24 mouse cellular contexts compared by ENCODE assay signal in genomic region chr4:75950582-75950981, GRCm38 (mm10).
DNase-seq lines count a peak whose midpoint lies in the region; ATAC-seq and TF ChIP-seq lines count a peak whose summit lies in the region.
"Had no signal": no experiment of that assay in that cellular context is flagged by ENCODE, and none has a peak within 500 bp of the region (broad histone marks: within the 10 kb centered on the region; RNA-seq: fewer than 3 reads in every experiment).

No protein-coding gene starts in this region.

- H3K36me3 ChIP-seq in hindbrain, postnatal 0 days (ENCODE audit: insufficient read depth, low read length): no peaks in the 10 kb centered on the region; the same call in 1 of the 2 replicates
- peaks cover 26% of the 10 kb centered on the region for H3K36me3 ChIP-seq in hindbrain, embryonic 14.5 days (replicated peaks; ENCODE audit: control insufficient read depth, insufficient read depth)
- peaks cover 7% of the 10 kb centered on the region; the same call in 1 of the 2 replicates for H3K36me3 ChIP-seq in neural tube, embryonic 14.5 days (ENCODE audit: control insufficient read depth, insufficient read depth, low read length)
- H3K36me3 ChIP-seq in neural tube, embryonic 15.5 days: peaks cover 9% of the 10 kb centered on the region; the same call in 1 of the 2 replicates
- H3K36me3 ChIP-seq in forebrain, embryonic 16.5 days (ENCODE audit: control insufficient read depth, insufficient read depth): peaks cover 2% of the 10 kb centered on the region
- H3K36me3 ChIP-seq in liver, embryonic 12.5 days: no peaks in the 10 kb centered on the region
- H3K36me3 ChIP-seq: forebrain, embryonic 10.5 days; G1E had no signal

- DNase-seq in hindbrain, postnatal 0 days (ENCODE audit: low spot score): peak; percentile 37
- DNase-seq in hindbrain, embryonic 14.5 days (ENCODE audit: low spot score): no peak
- peak; percentile 46 for DNase-seq in kidney, adult 9 months
- peak; percentile 20 to 48 for DNase-seq in kidney, postnatal 25 days
- DNase-seq: adrenal gland, adult 2 months; B cell, adult 2 months; gastrocnemius, postnatal 25 days; heart, adult 2 months; heart, postnatal 14 days; layer of hippocampus, adult 9-11 months; liver; right cerebral cortex, postnatal 14 days; thymus, adult 18-20 months had no signal

- H3K27me3 ChIP-seq in hindbrain, postnatal 0 days (ENCODE audit: insufficient read depth, low read length): no peaks in the 10 kb centered on the region
- H3K27me3 ChIP-seq in hindbrain, embryonic 14.5 days (ENCODE audit: control insufficient read depth, insufficient read depth, low read length): no peaks in the 10 kb centered on the region
- H3K27me3 ChIP-seq in neural tube, embryonic 14.5 days (ENCODE audit: control insufficient read depth, insufficient read depth, low read length): no peaks in the 10 kb centered on the region
- H3K27me3 ChIP-seq in neural tube, embryonic 15.5 days (replicated peaks): no peaks in the 10 kb centered on the region
- H3K27me3 ChIP-seq in forebrain, embryonic 16.5 days (replicated peaks; ENCODE audit: control insufficient read depth, insufficient read depth, low read length): no peaks in the 10 kb centered on the region
- H3K27me3 ChIP-seq in liver, embryonic 12.5 days (replicated peaks): no peaks in the 10 kb centered on the region
- H3K27me3 ChIP-seq: CH12.LX; heart, embryonic 13.5 days had no signal

- no peak overlapping the region for H3K4me3 ChIP-seq in hindbrain, postnatal 0 days (ENCODE audit: low read length)
- no peak overlapping the region for H3K4me3 ChIP-seq in hindbrain, embryonic 14.5 days (replicated peaks; ENCODE audit: low read length)
- no peak overlapping the region for H3K4me3 ChIP-seq in neural tube, embryonic 14.5 days (ENCODE audit: low read depth, low read length)
- H3K4me3 ChIP-seq in neural tube, embryonic 15.5 days (replicated peaks): no peak overlapping the region
- no peak overlapping the region for H3K4me3 ChIP-seq in forebrain, embryonic 16.5 days (replicated peaks; ENCODE audit: low read length)
- no peak overlapping the region for H3K4me3 ChIP-seq in liver, embryonic 12.5 days
- H3K4me3 ChIP-seq: forebrain, embryonic 10.5 days; heart, adult 2 months; heart, embryonic 13.5 days; limb, embryonic 10.5 days had no signal

- no peak overlapping the region for H3K27ac ChIP-seq in hindbrain, postnatal 0 days
- no peak overlapping the region for H3K27ac ChIP-seq in hindbrain, embryonic 14.5 days
- H3K27ac ChIP-seq in neural tube, embryonic 14.5 days (ENCODE audit: low read depth, low read length): no peak overlapping the region
- H3K27ac ChIP-seq in neural tube, embryonic 15.5 days (replicated peaks): no peak overlapping the region
- H3K27ac ChIP-seq in forebrain, embryonic 16.5 days (ENCODE audit: low read length): no peak overlapping the region
- no peak overlapping the region for H3K27ac ChIP-seq in liver, embryonic 12.5 days
- H3K27ac ChIP-seq: forebrain, embryonic 10.5 days; heart, adult 2 months; heart, embryonic 13.5 days; limb, embryonic 10.5 days; macrophage had no signal

- no peak for TF ChIP-seq CTCF in hindbrain, postnatal 0 days (IDR thresholded peaks at IDR 0.05; ENCODE audit: low read depth)

- H3K9me3 ChIP-seq in hindbrain, postnatal 0 days (ENCODE audit: low read length): no peaks in the 10 kb centered on the region
- H3K9me3 ChIP-seq in hindbrain, embryonic 14.5 days (ENCODE audit: control insufficient read depth, low read length): no peaks in the 10 kb centered on the region
- no peaks in the 10 kb centered on the region for H3K9me3 ChIP-seq in neural tube, embryonic 14.5 days (ENCODE audit: control insufficient read depth, low read length)
- no peaks in the 10 kb centered on the region for H3K9me3 ChIP-seq in neural tube, embryonic 15.5 days (replicated peaks)
- H3K9me3 ChIP-seq in forebrain, embryonic 16.5 days (ENCODE audit: control insufficient read depth, low read length): no peaks in the 10 kb centered on the region
- H3K9me3 ChIP-seq in liver, embryonic 12.5 days (replicated peaks): no peaks in the 10 kb centered on the region
- H3K9me3 ChIP-seq: forebrain, embryonic 10.5 days; G1E; limb, embryonic 10.5 days had no signal

- no peaks in the 10 kb centered on the region for H3K4me1 ChIP-seq in hindbrain, postnatal 0 days (ENCODE audit: insufficient read depth, low read length)
- H3K4me1 ChIP-seq in hindbrain, embryonic 14.5 days (replicated peaks; ENCODE audit: control insufficient read depth, insufficient read depth, low read length): no peaks in the 10 kb centered on the region
- no peaks in the 10 kb centered on the region for H3K4me1 ChIP-seq in neural tube, embryonic 14.5 days (ENCODE audit: control insufficient read depth, insufficient read depth, low read length)
- no peaks in the 10 kb centered on the region for H3K4me1 ChIP-seq in neural tube, embryonic 15.5 days
- no peaks in the 10 kb centered on the region for H3K4me1 ChIP-seq in forebrain, embryonic 16.5 days (replicated peaks; ENCODE audit: control insufficient read depth, insufficient read depth, low read length)
- H3K4me1 ChIP-seq in liver, embryonic 12.5 days: no peaks in the 10 kb centered on the region
- H3K4me1 ChIP-seq: forebrain, embryonic 10.5 days; limb, embryonic 10.5 days had no signal

- ATAC-seq in hindbrain, postnatal 0 days: no peak
- no peak for ATAC-seq in hindbrain, embryonic 14.5 days (ENCODE audit: low FRiP score)
- ATAC-seq in neural tube, embryonic 14.5 days (ENCODE audit: low read depth): peak; percentile 56; the same call in 1 of the 2 replicates
- ATAC-seq in neural tube, embryonic 15.5 days (ENCODE audit: low FRiP score): no peak
- ATAC-seq in forebrain, embryonic 16.5 days: no peak
- ATAC-seq in liver, embryonic 12.5 days: no peak
- ATAC-seq: midbrain, embryonic 16.5 days had no signal

- no peak overlapping the region for H3K9ac ChIP-seq in hindbrain, postnatal 0 days (replicated peaks; ENCODE audit: low read length)
- H3K9ac ChIP-seq in hindbrain, embryonic 14.5 days: no peak overlapping the region
- no peak overlapping the region for H3K9ac ChIP-seq in neural tube, embryonic 14.5 days (replicated peaks; ENCODE audit: low read depth, low read length)
- H3K9ac ChIP-seq in neural tube, embryonic 15.5 days (replicated peaks): no peak overlapping the region
- H3K9ac ChIP-seq in forebrain, embryonic 16.5 days (replicated peaks; ENCODE audit: low read depth, low read length): no peak overlapping the region
- no peak overlapping the region for H3K9ac ChIP-seq in liver, embryonic 12.5 days
- H3K9ac ChIP-seq: heart, embryonic 13.5 days had no signal

- no peak overlapping the region for H3K4me2 ChIP-seq in hindbrain, postnatal 0 days (ENCODE audit: low read depth, low read length)
- no peak overlapping the region for H3K4me2 ChIP-seq in hindbrain, embryonic 14.5 days (replicated peaks)
- no peak overlapping the region for H3K4me2 ChIP-seq in neural tube, embryonic 14.5 days (ENCODE audit: low read depth, low read length)
- H3K4me2 ChIP-seq in neural tube, embryonic 15.5 days: no peak overlapping the region
- no peak overlapping the region for H3K4me2 ChIP-seq in forebrain, embryonic 16.5 days (ENCODE audit: low read length)
- H3K4me2 ChIP-seq in liver, embryonic 12.5 days: no peak overlapping the region
- H3K4me2 ChIP-seq: heart, embryonic 13.5 days had no signal

- 64% methylated on average over 4 of the region's 4 CpGs for WGBS in hindbrain, postnatal 0 days
- 76% methylated on average over 4 of the region's 4 CpGs for WGBS in hindbrain, embryonic 14.5 days
- 30% methylated on average over 4 of the region's 4 CpGs for WGBS in neural tube, embryonic 14.5 days
- 36% methylated on average over 4 of the region's 4 CpGs for WGBS in neural tube, embryonic 15.5 days
- 76% methylated on average over 4 of the region's 4 CpGs for WGBS in forebrain, embryonic 16.5 days
- WGBS in liver, embryonic 12.5 days (ENCODE audit: insufficient replicate concordance): 78% methylated on average over 4 of the region's 4 CpGs
